Mouse (Mus musculus) myocyte (in vitro differentiated cells): ENCODE measurements around the gene Ncoa1. TPM values are rescaled to one million over a fixed set of nuclear protein-coding genes. Genes with fewer than 3 reads are reported as not detected.

Experiments used
- H3K27me3 ChIP-seq: one replicate; pipeline ENCODE4 v1.6.1; 2011; ENCODE audit not compliant: control insufficient read depth, insufficient read depth, insufficient read length
- H3K36me3 ChIP-seq: one replicate; pipeline ENCODE4 v1.6.1; 2011; ENCODE audit not compliant: control insufficient read depth, insufficient read depth
- H3K4me2 ChIP-seq: one replicate; pipeline ENCODE4 v1.6.1; 2011; ENCODE audit warnings: low read depth, control low read depth
- H3K4me3 ChIP-seq: one replicate; pipeline ENCODE4 v1.5.1; 2011; ENCODE audit warnings: mild to moderate bottlenecking, control low read depth, moderate library complexity
- H3K79me2 ChIP-seq: one replicate; pipeline ENCODE4 v1.6.1; 2011; ENCODE audit not compliant: control insufficient read depth, insufficient read depth
- H3ac ChIP-seq: one replicate; pipeline ENCODE4 v1.6.1; 2011; ENCODE audit not compliant: control insufficient read depth, insufficient read length
- CEBPB ChIP-seq: IDR thresholded peaks from 2 replicates; pipeline ENCODE4 v1.6.1; 2011; ENCODE audit warnings: mild to moderate bottlenecking, moderate library complexity; ENCODE audit not compliant: poor library complexity, insufficient read depth, severe bottlenecking
- E2F4 ChIP-seq: IDR thresholded peaks from one replicate; pipeline ENCODE4 v1.6.1; 2011; ENCODE audit warnings: mild to moderate bottlenecking, control low read depth, moderate library complexity; ENCODE audit not compliant: insufficient read depth
- MAX ChIP-seq: IDR thresholded peaks from one replicate; pipeline ENCODE4 v1.6.1; 2011; ENCODE audit warnings: low read depth, mild to moderate bottlenecking, control low read depth
- MYOD1 ChIP-seq, 3 experiments: IDR thresholded peaks; one replicate each; pipeline ENCODE4 v1.6.1; 2011; ENCODE audit warnings: control low read depth in 2 of 3, low read depth in 2 of 3, mild to moderate bottlenecking in 2 of 3, moderate library complexity in 1 of 3; ENCODE audit not compliant: insufficient read length in 2 of 3, control insufficient read depth in 1 of 3
- MYOG ChIP-seq, 3 experiments: IDR thresholded peaks; one replicate each; pipeline ENCODE4 v1.6.1; 2011; ENCODE audit warnings: control low read depth in 2 of 3, low read depth in 2 of 3, mild to moderate bottlenecking in 2 of 3; ENCODE audit not compliant: insufficient read length in 2 of 3, control insufficient read depth in 1 of 3, insufficient read depth in 1 of 3
- POLR2A ChIP-seq: IDR thresholded peaks from one replicate; pipeline ENCODE4 v1.6.1; 2011; ENCODE audit warnings: low read depth, mild to moderate bottlenecking, control low read depth, moderate library complexity; ENCODE audit not compliant: insufficient read length
- POLR2AphosphoS2 ChIP-seq: IDR thresholded peaks from one replicate; pipeline ENCODE4 v1.6.1; 2011; ENCODE audit warnings: low read depth, control low read depth; ENCODE audit not compliant: insufficient read length
- REST ChIP-seq: IDR thresholded peaks from one replicate; pipeline ENCODE4 v1.6.1; 2011; ENCODE audit warnings: mild to moderate bottlenecking, control low read depth, moderate library complexity; ENCODE audit not compliant: insufficient read depth, insufficient read length
- SRF ChIP-seq: IDR thresholded peaks from one replicate; pipeline ENCODE4 v1.6.1; 2011; ENCODE audit warnings: low read depth; ENCODE audit not compliant: control insufficient read depth, insufficient read length
- TCF12 ChIP-seq: IDR thresholded peaks from one replicate; pipeline ENCODE4 v1.6.1; 2011; ENCODE audit warnings: mild to moderate bottlenecking, control low read depth; ENCODE audit not compliant: poor library complexity, insufficient read depth, severe bottlenecking
- TCF3 ChIP-seq: IDR thresholded peaks from one replicate; pipeline ENCODE4 v1.6.1; 2011; ENCODE audit warnings: low read depth, control low read depth; ENCODE audit not compliant: insufficient read length
- USF1 ChIP-seq: IDR thresholded peaks from one replicate; pipeline ENCODE4 v1.6.1; 2011; ENCODE audit warnings: low read depth, mild to moderate bottlenecking, control low read depth, moderate library complexity
- polyA plus RNA-seq: library from polyadenylated mRNA; unstranded; fragments of >200 nt; fragmentation: generic; extraction: Trizol; gene quantifications from one replicate; pipeline ENCODE4 v1.2.1, GENCODE M21; 2012; ENCODE audit warnings: missing spikeins

The Ncoa1 gene
- polyA plus RNA-seq, 1 experiment = 7.1 TPM

- no peaks in the 10 kb centered on the region for H3K27me3 ChIP-seq
- no peak overlapping the region for H3K4me2 ChIP-seq
- peaks cover 7% of the 10 kb centered on the region for H3K36me3 ChIP-seq
- H3K79me2 ChIP-seq = no peaks in the 10 kb centered on the region
- TF ChIP-seq MYOD1 (IDR thresholded peaks at IDR 0.05; ENCODE audit: control insufficient read depth in 1 of 3, insufficient read length in 2 of 3, low read depth in 2 of 3) (no peak), MAX (no peak), E2F4 (no peak), POLR2A (no peak), TCF3 (no peak), TCF12 (no peak), SRF (no peak), REST (no peak), USF1 (no peak), MYOG (IDR thresholded peaks at IDR 0.05; ENCODE audit: control insufficient read depth in 1 of 3, insufficient read depth in 1 of 3, insufficient read length in 2 of 3, low read depth in 2 of 3) (no peak), POLR2AphosphoS2 (no peak), CEBPB (no peak)
- H3ac ChIP-seq = no peak overlapping the region
- no peak overlapping the region for H3K4me3 ChIP-seq
Measured at GRCm38 (mm10) chr12:4211174-4211573, 265.8 kb downstream of the Ncoa1 start.

GRCm38 (mm10) chr12:4209196-4209595 lies 267.8 kb downstream of the Ncoa1 start:
- Histone ChIP-seq H3K36me3 (no peaks in the 10 kb centered on the region), H3K4me3 (no peak overlapping the region), H3K4me2 (no peak overlapping the region), H3K79me2 (no peaks in the 10 kb centered on the region), H3ac (no peak overlapping the region), H3K27me3 (no peaks in the 10 kb centered on the region)
- no peak for TF ChIP-seq MAX
- no peak for TF ChIP-seq USF1
- no peak for TF ChIP-seq REST
- TF ChIP-seq POLR2A = no peak
- TF ChIP-seq MYOD1 (IDR thresholded peaks at IDR 0.05; ENCODE audit: control insufficient read depth in 1 of 3, insufficient read length in 2 of 3, low read depth in 2 of 3) = no peak
- no peak for TF ChIP-seq E2F4
- no peak for TF ChIP-seq CEBPB
- TF ChIP-seq SRF = no peak
- no peak for TF ChIP-seq TCF12
- TF ChIP-seq MYOG (IDR thresholded peaks at IDR 0.05; ENCODE audit: control insufficient read depth in 1 of 3, insufficient read depth in 1 of 3, insufficient read length in 2 of 3, low read depth in 2 of 3) = no peak
- TF ChIP-seq POLR2AphosphoS2 = no peak
- TF ChIP-seq TCF3 = no peak

GRCm38 (mm10) chr12:4208405-4209133 lies 268.4 kb downstream of the Ncoa1 start:
- TF ChIP-seq MAX = no peak
- no peak for TF ChIP-seq POLR2A
- TF ChIP-seq USF1 = no peak
- no peak for TF ChIP-seq MYOG (IDR thresholded peaks at IDR 0.05; ENCODE audit: control insufficient read depth in 1 of 3, insufficient read depth in 1 of 3, insufficient read length in 2 of 3, low read depth in 2 of 3)
- TF ChIP-seq SRF = no peak
- no peak for TF ChIP-seq CEBPB
- TF ChIP-seq E2F4 = no peak
- no peak for TF ChIP-seq MYOD1 (IDR thresholded peaks at IDR 0.05; ENCODE audit: control insufficient read depth in 1 of 3, insufficient read length in 2 of 3, low read depth in 2 of 3)
- no peak overlapping the region for H3ac ChIP-seq
- H3K36me3 ChIP-seq = no peaks in the 10 kb centered on the region
- no peaks in the 10 kb centered on the region for H3K79me2 ChIP-seq
- H3K4me2 ChIP-seq = no peak overlapping the region
- H3K27me3 ChIP-seq = no peaks in the 10 kb centered on the region
- H3K4me3 ChIP-seq = no peak overlapping the region

GRCm38 (mm10) chr12:4206106-4206505 lies 270.9 kb downstream of the Ncoa1 start:
- no peaks in the 10 kb centered on the region for H3K27me3 ChIP-seq
- H3K79me2 ChIP-seq = no peaks in the 10 kb centered on the region
- H3K4me3 ChIP-seq = no peak overlapping the region
- no peak overlapping the region for H3K4me2 ChIP-seq
- H3K36me3 ChIP-seq = no peaks in the 10 kb centered on the region
- H3ac ChIP-seq = no peak overlapping the region
- TF ChIP-seq USF1 (no peak), MYOG (IDR thresholded peaks at IDR 0.05; ENCODE audit: control insufficient read depth in 1 of 3, insufficient read depth in 1 of 3, insufficient read length in 2 of 3, low read depth in 2 of 3) (peak in 1 of 3 experiments; percentile 3)

GRCm38 (mm10) chr12:4202206-4202605 lies 274.8 kb downstream of the Ncoa1 start:
- Histone ChIP-seq H3K4me3 (no peak overlapping the region), H3K36me3 (no peaks in the 10 kb centered on the region), H3K4me2 (no peak overlapping the region), H3K27me3 (no peaks in the 10 kb centered on the region), H3ac (no peak overlapping the region), H3K79me2 (no peaks in the 10 kb centered on the region)
- TF ChIP-seq CEBPB = no peak
- TF ChIP-seq REST = no peak
- TF ChIP-seq SRF = no peak
- TF ChIP-seq TCF12 = no peak
- TF ChIP-seq USF1 = no peak
- TF ChIP-seq POLR2A = no peak
- TF ChIP-seq MYOD1 (IDR thresholded peaks at IDR 0.05; ENCODE audit: control insufficient read depth in 1 of 3, insufficient read length in 2 of 3, low read depth in 2 of 3) = no peak
- no peak for TF ChIP-seq E2F4
- no peak for TF ChIP-seq TCF3
- TF ChIP-seq MYOG (IDR thresholded peaks at IDR 0.05; ENCODE audit: control insufficient read depth in 1 of 3, insufficient read depth in 1 of 3, insufficient read length in 2 of 3, low read depth in 2 of 3) = no peak
